Mouse (Mus musculus) layer of hippocampus, postnatal 14 days (tissue): Measurements from ENCODE around the gene Hist1h2ak. TPM values are rescaled to one million over a fixed set of nuclear protein-coding genes. Genes with fewer than 3 reads are reported as not detected.

Source experiments
- DNase-seq, 2 experiments: peaks; one replicate each; pipeline ENCODE4 v3.0.0; 2021 to 2022; ENCODE audit warnings: low spot score in 2 of 2, mixed read lengths in 1 of 2
- total RNA-seq, 2 experiments: library from RNA; stranded (reverse); gene quantifications; 2 replicates each; pipeline ENCODE4 v1.2.3; 2021

Gene Hist1h2ak
- total RNA-seq, 2 experiments from 2014 or later = 17.1 to 19.9 TPM

DNA sequence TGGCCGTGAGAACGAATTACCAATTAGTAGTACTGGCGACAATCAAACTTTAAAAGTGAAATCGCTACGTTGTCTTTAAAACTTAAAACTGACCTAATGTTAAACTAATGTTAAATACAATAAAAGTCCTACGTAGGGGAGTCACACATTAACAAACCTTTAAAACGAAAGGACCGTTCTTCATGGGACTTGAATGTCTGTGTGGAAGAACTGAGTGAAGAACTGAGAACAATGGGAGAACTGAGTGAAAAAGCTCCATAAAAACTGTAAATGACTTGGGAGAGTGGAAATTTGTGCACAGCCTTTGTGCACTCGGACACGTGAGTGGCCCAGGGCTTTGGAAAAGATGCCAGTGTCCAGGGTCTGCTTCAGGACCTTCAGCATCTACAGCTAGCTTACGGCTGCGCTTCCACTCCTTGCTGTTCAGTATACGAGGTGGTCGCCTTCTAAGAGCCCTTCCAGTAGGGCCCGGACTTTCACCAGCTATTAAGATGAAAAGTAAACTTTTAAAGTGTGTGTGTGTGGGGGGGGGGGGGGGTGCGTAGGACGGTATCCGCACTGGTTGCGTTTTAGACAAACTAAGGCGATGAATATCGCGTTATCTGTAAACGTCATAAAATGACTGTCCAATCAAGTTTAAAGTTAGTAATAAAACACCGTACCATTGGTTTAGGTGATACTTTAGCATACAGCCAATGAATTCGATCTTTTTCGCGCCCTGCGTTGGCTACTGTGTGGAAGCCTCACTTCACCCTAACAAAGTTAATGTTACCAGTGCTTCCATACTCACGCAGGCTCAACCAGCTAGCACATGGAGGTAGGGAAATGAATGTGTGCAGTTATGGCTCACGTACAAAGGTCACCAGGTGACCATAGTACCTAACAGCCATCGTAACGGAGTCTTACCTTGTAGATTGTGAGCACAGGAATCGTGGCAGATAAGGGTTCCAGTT lies 25.5 kb upstream of the Hist1h2ak start:
- peak; percentile 45 to 89 for DNase-seq

DNA sequence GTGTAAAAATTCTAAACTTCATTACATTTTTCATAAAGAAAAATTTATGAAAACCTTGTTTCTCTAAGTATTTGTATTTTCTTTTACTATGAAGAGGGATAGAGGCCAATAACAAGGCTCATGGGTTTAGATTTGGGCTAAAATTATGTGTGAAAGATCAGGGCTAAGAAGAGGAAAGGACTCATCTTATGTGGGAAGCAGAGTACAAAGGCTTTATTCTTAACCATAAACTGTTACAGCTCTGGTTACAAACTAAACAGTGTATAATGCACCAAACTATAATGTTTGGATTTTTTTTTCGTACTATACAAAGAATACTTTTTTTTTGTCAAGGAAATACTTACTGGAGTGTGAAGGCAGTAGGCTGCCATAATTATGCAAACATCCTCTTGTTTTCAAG lies 2.1 kb upstream of the Hist1h2ak start:
- DNase-seq = no peak

DNA sequence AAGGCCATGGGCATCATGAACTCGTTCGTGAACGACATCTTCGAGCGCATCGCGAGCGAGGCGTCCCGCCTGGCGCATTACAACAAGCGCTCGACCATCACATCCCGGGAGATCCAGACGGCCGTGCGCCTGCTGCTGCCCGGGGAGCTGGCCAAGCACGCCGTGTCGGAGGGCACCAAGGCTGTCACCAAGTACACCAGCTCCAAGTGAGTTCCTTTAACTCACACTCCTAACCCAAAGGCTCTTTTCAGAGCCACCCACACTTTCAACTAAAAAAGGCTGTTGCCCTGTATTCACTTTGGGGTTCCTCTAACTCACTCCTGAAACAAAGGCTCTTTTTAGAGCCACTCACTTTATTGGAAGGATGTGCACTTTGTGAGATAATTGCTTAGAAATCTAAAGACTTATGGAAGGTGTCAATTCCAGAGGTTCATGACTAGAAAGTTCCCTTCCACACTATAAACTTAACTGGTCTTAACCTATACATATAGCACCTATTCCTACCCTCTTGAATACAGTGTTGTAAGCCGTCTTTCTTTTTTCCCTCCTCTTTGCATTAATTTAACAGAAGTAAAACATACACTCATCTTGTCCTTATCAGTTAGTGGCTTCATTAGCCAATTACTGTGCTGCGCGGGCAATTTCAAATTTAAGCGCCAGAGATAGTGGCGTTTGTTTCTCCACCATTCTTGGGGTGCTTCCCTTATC lies 821 bp upstream of the Hist1h2ak start:
- peak in 1 of 2 experiments; percentile 22 for DNase-seq

DNA sequence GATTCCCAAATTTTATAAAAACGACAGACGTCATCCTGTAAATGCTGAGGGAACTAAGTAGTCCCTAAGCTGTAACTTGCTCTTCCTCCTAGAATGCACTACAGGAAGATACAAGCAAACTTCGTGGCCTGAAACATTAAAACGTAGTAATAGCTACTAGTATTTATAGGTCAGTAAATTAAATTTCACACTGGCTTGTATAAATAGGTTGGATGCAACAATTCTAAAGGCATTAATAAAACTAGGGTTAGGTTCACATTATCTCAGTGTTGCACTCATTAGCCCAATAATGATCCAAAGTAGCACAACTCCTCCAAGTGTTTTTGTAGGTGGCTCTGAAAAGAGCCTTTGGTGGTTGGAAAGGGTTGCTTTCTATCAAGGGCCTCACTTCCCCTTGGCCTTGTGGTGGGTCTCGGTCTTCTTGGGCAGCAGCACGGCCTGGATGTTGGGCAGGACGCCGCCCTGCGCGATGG lies 540 bp downstream of the Hist1h2ak start:
- DNase-seq = no peak

DNA sequence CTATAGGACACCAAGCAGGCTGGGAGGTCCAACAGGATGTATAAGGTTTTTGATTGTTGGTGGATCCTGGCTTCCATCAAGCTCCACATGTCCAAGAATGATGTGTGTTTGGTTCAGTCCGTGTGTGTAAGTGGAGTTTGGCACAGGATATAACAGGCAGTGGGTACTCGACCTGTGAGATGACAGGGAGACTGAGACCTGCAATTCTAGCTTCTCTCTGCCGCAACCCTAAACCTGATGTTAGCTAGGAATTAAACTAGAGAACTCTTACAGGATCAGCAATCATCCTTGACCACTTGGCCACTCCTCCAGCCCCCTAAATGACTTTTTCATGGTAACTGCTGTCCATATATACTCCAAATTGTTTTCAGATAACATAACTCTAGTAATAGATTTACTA lies 1.3 kb downstream of the Hist1h2ak start:
- no peak for DNase-seq

DNA sequence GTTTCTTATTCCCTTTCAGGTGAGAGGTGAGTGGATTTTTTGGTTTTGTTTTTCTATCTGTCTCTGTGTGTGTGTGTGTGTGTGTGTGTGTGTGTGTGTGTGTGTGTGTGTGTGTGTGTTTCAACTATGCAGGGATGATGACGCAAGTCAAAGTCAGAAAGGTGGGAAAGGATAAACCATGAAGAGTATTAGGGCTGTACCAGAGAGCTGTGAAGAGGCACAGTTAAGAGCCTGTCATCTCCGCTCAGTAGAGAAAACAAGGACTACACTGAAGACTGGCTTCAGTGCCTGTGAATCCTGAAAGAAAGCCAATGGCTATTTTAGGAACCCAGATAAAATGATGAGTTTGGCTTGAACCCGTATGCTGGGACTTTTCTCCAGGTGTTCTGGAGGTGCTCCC lies 1.8 kb downstream of the Hist1h2ak start:
- DNase-seq = no peak

DNA sequence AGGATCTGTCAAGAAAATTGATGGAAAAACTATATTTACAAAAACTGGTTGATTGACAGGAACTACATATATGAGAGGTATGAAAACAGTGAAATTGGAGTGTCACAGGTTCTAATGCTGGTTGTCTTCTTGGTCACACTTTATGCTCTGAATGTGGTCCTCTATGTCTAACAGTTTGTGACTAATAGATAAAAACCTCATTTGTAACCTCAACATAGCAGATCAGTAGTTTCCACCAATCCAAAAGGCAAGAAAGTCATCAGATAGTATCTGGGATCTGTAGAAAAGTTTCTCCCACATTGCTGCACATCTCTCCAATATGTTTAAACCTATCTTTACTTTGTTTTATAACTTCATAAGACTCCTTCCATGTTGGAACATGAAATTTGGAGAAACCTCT lies 2.2 kb downstream of the Hist1h2ak start:
- no peak for DNase-seq

DNA sequence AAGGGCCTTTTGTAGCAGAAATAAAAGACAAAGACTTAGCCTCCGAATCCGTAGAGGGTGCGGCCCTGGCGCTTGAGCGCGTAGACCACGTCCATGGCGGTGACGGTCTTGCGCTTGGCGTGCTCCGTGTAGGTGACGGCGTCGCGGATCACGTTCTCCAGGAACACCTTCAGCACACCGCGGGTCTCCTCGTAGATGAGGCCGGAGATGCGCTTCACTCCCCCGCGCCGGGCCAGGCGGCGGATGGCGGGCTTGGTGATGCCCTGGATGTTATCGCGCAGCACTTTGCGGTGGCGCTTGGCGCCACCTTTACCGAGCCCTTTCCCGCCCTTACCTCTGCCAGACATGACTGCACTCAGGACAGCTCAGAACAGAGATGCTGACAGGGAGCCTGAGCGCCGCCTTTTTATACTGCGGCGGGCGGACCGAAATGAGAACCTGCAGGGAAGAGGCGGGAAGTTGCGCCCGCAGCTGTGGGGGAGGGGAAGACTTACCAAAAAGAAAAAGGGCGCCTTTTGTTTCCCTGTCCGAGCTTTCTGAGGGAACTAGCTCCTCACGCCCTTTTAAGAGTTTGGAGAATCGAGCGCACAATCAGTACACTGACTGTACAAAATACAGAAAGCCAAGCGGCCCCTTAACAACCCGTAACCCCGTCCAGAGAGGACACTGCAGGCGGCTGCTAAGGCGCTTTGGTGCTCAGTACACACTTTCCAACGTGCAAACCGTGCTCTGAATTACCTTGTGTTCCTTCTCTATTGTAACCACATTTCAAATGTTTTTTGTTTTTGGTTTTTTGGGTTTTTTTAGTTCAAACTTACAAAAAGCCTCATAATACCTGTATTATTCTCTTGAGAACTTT lies 3.2 kb downstream of the Hist1h2ak start, which contains the start of gene Hist1h4k:
Gene Hist1h4k, minus strand, starts transcription at position 347 of the 859 bp plus-strand sequence.
- peak; percentile 89 to 92 for DNase-seq

DNA sequence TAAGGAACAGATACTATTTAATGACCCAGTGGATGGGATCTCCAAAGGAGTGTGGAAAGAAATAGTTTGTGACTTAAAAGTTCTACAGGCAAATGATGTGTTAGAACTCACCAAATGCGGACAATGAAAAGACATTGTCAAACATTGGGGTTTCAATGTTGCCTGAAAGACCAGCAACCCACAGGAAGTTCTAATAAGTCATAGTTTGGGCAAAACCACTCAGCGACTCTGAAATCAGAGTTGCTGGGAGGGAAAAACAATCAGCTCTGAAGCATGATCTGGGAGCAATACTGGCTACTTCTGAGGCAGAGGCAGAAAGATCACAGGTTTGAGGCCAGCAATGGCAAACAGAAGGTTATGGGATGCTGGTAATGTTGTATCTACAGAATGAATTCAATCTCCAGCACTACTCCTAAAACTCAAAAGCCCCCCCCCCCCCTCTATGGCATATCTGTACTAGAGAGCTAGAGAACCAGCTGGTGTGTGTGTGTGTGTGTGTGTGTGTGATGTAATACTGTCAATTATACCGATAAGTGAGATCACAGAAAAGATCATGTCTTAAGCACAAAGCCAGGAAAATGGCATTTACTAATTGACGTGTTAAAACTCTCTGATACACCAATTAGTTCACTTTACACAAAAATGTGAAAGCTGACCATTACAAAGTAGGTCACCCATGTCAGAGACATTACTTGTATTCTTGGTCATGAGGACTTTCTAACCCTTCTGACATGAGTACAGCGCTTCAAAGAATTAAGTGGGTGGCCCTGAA lies 4.1 kb downstream of the Hist1h2ak start:
- DNase-seq = no peak

DNA sequence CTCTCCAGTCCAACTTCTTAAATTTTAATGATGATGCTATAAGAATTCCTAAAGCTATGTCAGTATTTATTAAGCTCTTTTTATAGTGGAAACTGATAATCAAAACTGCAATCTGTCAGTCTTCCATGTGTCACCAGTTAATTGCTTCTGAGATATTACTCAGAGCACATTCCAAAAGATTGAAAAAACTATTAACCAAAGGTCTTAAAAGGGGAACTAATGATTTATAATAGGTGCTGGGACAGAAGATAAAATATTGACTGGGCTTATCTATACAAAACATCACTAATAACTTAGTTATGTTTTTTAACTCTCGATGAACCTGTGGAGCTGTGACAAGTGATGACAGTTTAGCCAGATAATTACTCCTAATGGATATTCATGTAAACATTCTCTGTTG lies 8.6 kb downstream of the Hist1h2ak start:
- DNase-seq = no peak

DNA sequence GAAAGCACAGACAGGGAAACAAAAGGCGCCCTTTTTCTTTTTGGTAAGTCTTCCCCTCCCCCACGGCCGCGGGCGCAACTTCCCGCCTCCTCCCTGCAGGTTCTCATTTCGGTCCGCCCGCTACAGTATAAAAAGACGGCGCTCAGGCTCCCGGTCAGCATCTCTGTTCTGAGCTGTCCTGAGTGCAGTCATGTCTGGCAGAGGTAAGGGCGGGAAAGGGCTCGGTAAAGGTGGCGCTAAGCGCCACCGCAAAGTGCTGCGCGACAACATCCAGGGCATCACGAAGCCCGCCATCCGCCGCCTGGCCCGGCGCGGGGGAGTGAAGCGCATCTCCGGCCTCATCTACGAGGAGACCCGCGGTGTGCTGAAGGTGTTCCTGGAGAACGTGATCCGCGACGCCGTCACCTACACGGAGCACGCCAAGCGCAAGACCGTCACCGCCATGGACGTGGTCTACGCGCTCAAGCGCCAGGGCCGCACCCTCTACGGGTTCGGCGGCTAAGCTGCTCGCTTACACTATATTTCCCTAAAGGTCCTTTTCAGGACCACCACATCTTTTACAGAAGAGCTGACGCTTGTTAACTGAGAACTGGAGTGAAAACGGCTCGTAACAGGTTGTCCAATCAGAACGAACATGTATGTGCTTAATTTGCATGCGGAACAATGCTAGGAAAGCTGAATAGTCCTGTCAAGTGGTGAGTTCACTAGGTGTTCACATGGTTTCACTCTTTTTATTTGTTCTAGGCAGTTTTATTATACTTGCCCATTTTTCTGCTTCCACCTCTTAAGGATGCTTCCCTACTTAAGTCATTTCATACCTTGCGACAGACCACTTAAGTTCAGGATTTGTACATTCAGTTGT lies 18.5 kb downstream of the Hist1h2ak start, which contains the start of gene Hist1h4j:
Gene Hist1h4j, plus strand, starts transcription at position 159 of the 862 bp plus-strand sequence.
- peak; percentile 68 to 76 for DNase-seq

DNA sequence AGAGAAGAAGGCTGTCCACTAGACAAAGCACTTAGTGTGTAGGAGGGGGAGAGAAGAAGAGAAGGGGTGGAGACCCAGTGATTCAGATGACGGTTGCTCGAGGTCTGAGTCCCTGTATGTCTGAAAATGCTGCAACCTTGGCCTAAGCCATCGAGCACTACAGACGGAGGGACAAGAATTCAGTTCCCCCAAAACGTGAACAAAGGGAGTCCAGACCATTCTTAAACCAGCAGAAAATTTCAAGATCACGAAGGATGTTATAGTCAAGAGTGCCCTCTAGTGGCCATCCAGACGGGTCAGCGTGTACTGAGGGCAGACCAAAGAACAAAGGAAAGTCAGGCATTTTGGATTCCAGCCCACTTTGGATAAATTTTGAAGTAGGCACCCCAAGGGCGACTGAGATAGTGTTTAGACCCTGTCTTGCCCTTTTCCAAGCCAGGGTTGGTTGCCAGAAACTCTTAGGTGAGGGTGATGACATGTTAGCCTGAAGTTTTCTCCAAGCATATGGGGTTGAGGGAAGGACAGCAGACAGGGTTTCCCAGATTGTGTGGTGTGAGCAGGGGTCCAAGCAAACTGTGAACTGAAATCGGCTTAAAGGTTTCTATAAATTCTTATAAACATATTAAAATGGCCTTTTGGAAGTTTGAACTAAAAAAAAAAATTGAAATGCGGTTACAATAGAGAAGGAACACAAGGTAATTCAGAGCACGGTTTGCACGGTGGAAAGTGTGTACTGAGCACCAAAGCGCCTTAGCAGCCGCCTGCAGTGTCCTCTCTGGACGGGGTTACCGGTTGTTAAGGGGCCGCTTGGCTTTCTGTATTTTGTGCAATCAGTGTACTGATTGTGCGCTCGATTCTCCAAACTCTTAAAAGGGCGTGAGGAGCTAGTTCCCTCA lies 19.4 kb downstream of the Hist1h2ak start:
- DNase-seq = peak; percentile 77 to 87

DNA sequence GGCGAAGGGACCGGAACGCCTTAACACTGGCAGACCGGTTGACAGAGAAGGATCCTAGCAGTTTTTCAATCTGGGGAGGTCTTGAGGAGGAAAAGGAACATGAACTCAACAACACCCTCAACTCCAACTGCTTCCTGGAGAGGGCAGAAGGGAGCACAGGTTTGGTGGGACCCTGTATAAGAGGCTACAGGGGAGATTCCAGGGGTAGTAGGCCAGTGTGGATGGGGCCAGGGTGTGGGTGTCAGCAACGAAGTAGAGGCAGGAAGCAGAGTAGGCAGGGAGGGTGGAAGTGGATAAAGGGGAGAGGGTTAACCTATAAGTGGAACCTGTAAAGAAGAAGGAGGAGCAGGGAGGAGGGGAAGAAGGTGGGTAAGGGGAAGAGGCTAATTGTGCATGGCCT lies 20.2 kb downstream of the Hist1h2ak start:
- DNase-seq = no peak

DNA sequence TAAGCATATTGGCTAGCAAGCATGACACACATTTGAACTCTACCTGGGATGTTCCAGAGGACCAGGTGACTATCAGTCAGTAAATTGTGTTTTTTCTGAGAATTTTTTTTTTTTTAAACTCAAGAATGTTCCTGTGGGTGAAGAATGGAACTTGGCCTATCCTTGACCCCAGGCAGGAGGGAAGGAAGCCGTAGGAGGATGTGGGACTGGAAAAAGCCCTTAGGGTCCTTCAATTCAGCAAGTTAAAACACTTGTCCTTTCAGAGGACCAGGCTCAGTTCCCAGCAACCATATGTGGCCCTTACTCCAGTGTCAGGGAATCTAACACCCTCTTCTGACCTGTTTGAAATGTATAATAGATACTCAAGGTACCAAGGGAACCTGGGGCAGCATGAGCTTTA lies 24.1 kb downstream of the Hist1h2ak start:
- no peak for DNase-seq

DNA sequence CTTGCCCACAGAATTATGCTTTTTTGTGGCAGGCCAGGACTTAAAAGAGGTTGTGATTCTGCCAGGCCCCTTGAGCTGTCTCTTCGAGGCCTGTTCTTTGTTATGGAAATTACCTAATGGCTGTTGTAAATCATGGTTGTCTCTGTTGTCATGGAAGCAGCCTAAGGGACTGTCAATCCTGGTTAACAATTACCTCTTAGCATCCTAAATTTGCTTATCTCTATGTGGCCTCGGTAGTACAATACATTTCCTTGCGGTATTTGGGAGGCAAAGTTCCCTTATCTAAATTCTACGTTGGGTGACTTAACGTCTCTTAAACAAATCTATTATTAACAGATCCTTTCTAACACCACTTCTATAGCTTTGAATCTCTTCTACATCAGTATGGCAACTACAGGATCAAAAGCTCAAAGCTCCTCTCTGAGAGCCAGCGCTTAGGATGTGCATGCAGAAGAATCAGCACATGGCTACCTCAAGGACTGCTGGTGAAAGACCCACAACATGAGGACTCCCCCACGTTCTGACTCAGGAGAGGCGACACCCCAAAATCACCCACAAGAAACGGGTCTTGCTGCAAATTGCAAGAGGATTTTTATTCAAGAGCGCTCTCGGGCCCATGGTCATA lies 25.6 kb downstream of the Hist1h2ak start:
- no peak for DNase-seq

DNA sequence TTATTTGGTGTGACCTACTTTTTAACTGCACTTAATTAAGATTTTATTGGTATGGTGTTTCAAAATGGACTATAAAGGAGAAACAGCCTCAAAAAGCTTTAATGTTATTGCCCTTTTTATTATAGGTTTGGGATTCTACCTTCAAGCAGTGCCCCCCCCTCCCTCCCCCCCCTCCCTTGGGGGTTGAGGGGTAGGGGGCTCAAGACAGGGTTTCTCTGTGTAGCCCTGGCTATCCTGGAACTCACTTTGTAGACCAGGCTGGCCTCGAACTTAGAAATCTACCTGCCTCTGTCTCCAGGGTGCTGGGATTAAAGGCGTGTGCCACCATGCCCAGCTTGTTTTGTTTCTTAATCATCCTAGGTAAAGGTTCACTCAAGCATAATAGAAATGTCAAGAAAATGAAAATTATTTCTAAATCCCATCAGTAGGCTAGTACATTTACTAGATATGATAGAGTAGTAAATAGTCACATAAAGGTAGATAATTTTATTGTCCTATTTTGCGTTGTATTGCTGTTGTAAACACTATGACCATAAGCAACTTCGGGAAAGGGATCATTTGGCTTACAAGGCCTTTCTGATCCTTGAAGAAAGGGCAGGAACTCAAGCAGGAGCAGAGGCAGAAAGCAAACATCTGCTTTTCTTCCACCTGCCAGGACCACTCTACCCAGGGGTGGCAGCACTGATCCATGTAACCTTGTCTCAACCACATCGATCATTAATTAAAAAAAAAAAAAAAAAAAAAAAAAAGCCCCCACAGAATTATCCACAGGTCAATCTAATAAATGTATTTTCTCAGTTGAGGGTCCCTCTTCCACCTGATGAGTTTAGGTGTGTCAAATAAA lies 30.4 kb downstream of the Hist1h2ak start:
- DNase-seq = no peak
